Mouse (Mus musculus) adrenal gland (tissue): ENCODE results near the gene Nrxn3.

ENCODE experiments used
- intact Hi-C: fragments of 180-260 bp; cut with DNase I; formaldehyde crosslinking; loops from one replicate; pipeline ENCODE4 v1.15.1; 2025

The Nrxn3 gene

DNA sequence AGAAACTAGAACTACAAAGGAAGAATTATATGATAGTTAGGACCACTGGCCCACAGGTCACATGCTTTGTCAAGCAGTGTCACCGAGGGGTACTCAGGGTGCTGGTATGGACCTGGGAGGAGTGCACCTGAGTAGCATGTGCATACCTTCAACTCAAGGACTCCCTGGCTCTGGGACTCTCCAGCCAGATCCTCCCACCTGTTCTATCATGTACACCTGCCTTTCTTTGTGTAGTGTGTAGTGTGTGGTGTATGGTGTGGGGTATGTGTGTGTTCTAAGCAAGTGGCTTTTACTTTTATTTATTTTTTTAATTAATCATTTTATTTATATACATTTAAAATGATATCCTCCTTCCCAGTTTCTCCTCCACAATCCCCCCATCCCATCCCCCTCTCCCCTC, 86.3 kb downstream of the Nrxn3 start:
- intact Hi-C loops: no loop called here

- intact Hi-C loops: no loop called here
Measured at GRCm38 (mm10) chr12:88812173-88812572, 89.5 kb downstream of the Nrxn3 start.

GRCm38 (mm10) chr12:88816865-88817264, 94.2 kb downstream of the Nrxn3 start:
- intact Hi-C loops: no loop called here

GRCm38 (mm10) chr12:88818622-88819334, 96.1 kb downstream of the Nrxn3 start:
- intact Hi-C loops: no loop called here

- intact Hi-C loops: no loop called here
Measured at GRCm38 (mm10) chr12:88819335-88819709, 96.6 kb downstream of the Nrxn3 start.

DNA sequence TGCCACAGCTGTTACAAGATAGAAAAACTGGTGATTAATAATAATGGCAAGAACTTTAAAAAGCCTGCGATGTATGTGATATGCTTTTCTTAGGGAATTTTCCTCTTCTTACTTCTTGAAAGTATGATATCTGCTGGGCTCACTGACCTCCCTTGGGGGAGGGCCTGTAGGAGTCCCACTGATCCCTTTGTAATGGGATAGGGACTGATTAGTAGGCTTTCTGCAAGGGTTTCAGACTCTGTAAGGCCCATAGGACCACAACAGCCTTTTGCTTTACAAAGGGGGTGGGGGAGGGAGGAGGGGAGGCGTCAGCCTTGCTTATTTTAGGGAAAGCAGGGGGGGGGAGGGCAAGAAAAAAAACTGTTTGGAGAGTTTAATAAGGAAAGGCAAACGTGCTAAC, 97.5 kb downstream of the Nrxn3 start:
- intact Hi-C loops: no loop called here

DNA sequence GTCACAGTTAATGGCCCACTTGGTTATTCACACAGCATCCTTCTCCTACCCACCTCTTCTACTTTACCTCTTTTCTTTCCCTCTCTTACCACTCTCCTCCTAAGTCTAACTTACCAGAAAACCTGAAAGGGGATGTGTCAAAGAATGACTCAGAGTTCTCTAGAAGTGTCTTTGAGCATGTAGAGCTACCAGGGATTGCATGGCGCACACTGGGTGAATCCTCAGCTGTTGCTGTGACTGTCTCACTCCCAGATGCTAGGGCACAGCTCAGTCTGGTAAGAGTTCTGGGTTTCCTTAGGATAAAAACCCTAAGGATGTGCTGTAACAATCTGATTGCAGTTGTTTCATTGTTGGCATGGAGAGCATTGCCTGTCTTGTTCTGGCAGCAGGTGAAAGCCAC, 108.2 kb downstream of the Nrxn3 start:
- intact Hi-C loops: no loop called here

DNA sequence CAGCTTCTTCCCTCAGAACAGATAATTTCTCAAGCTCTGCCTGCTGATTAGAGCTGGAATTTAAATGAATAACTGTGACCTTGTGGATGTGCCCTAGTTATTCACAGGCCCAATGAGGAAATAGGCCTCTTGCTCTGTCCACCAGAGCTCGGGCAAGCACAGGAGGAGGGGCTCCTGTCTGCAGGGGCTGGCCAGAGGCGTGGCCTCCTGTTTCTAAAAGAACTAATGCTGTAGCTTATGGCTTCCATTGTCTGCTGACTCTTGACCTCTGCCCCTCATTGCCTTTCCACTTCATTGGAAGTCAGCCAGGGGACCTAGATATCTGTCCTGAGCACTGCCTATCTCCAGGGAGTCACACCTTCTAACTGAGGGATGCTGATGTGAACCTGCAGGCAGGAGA, 113.1 kb downstream of the Nrxn3 start:
- intact Hi-C loops: no loop called here

DNA sequence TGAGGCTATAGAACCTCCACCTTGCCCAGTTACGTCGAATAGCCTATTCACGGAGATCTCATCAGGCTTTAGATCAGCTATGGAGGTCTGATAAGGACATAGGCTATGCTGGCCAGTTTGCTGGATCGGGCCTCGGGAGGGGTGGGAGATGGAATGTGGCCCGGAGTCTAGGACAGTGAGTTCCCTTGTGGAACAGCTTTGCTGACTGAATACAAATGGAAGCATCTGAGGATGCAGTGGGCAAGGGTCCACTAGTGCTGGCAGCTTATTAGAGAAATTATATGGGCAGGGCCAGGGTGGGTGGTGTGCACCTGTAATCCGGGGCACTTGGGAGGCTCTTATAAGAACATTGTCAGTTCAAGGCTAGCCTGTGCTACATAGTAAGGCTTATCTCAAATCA, 117.0 kb downstream of the Nrxn3 start:
- intact Hi-C loops: no loop called here

- intact Hi-C loops: no loop called here
Measured at GRCm38 (mm10) chr12:88841350-88841749, 118.7 kb downstream of the Nrxn3 start.

GRCm38 (mm10) chr12:88850400-88851179, 127.9 kb downstream of the Nrxn3 start:
- intact Hi-C loops: no loop called here

DNA sequence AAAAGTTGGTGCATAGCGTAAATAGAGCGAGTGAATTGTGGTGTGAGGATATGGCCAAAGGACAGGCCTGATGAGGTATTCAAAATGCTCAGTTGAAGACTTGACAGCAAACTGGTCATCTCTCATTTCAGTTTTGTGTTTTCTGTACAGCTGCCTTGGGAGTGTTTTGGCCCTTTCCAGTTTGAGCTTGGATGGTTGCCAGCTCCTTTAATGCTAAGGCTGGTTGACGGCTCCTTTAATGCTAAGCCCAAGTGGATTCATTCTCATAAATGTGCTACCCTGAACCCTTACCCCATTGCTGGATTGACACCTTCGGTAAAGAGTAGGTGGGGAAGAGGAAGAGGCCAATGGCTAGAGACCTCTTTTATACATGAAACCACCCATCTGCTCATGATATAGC, 131.4 kb downstream of the Nrxn3 start:
- intact Hi-C loops: no loop called here

- intact Hi-C loops: no loop called here
Measured at GRCm38 (mm10) chr12:88857701-88858100, 135.0 kb downstream of the Nrxn3 start.

GRCm38 (mm10) chr12:88859456-88860345, 137.0 kb downstream of the Nrxn3 start:
- intact Hi-C loops: no loop called here

- intact Hi-C loops: no loop called here
Measured at GRCm38 (mm10) chr12:88860397-88860796, 137.7 kb downstream of the Nrxn3 start.

- intact Hi-C loops: no loop called here
Measured at GRCm38 (mm10) chr12:88863069-88863468, 140.4 kb downstream of the Nrxn3 start.

DNA sequence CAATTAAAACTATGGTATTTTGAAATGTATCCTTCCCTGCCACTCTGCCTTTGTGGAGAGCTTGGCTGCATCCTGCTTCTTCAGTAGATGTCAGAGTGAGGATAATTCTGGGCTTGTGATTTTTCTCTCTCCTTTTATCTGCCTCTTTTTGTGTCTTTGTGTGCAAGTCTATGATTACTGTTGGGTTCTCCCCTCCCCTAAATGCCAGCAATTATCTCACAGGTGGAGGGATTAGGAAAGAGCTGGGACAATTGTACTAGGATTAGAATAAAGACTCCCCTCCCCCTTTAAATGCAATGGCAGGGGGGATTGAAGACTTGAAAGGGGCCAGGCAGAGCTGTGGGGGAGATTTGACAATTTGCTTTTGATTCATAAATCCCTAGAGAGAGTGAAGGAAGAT, 145.6 kb downstream of the Nrxn3 start:
- intact Hi-C loops: no loop called here

GRCm38 (mm10) chr12:88897331-88897730, 174.7 kb downstream of the Nrxn3 start:
- intact Hi-C loops: no loop called here

DNA sequence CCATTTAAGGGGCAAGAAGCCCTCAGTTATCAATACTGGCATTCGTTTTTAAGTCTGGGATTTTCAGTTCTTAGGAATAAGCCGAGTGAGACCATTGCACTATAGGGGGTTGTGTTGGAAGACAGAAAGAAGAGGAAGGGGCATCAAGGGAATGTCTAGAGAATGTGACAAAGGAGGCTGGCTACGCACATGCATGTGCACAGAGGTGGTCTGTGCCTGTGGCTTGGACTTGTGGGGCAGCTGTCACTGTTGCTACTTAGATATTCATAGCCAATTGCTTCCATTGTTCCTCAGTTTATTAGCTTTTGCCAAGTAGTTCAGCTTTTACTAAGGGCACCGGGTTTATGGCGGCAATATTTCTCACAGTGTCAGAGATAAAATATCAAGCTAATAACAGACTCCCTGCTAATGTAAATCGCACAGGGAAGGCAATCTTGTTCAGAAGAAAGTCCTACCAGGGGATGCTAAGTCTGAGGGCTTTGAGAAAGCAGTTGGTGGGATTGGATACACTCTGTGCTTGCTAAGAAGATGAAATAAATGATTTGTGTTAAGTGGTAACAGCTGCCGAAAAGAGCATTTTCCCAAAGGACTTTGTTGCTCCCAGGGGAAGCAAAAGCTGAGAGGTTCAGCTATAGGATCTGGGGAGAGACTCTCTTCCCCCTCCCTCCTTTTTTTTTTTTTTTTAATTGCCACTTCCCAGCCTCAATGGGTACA, 177.5 kb downstream of the Nrxn3 start:
- intact Hi-C loops: no loop called here

DNA sequence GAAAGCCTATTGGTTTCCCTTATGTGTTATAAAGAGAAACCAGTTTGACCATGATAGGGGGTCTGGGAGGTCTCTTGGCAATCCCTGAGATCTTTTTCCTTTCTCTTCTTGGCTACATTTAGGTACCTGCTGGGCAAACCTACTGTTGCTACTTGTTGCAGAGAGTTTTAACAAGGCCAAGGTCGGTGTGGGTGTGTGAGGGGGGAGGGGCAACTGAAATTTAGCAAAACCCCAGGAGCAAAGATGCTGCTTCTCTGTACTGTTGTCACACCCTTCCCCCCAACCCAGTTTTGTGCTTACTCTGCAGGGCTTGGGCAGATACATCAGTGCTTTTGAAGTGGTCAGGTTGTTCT, 178.0 kb downstream of the Nrxn3 start:
- intact Hi-C loops: no loop called here

GRCm38 (mm10) chr12:88910761-88911160, 188.1 kb downstream of the Nrxn3 start:
- intact Hi-C loops: no loop called here
